Mouse (Mus musculus) brown adipose tissue, adult 24 weeks (tissue): ENCODE data around the gene Krtcap2. TPM values are rescaled to one million over a fixed set of nuclear protein-coding genes. Genes with fewer than 3 reads are reported as not detected.
A peak's percentile ranks its signal among the peaks of the same experiment; 100 is the strongest.

Experiments
- H3K27ac ChIP-seq: fragments of 200-500 bp; replicated peaks from 2 replicates; pipeline ENCODE4 v1.5.1; 2012; ENCODE audit warnings: low read depth, mild to moderate bottlenecking, low read length
- H3K4me1 ChIP-seq: fragments of 200-500 bp; 2 replicates; pipeline ENCODE4 v1.6.1; 2012; ENCODE audit warnings: low read length, mixed read lengths; ENCODE audit not compliant: control insufficient read depth, insufficient read depth, insufficient read length
- H3K4me3 ChIP-seq: fragments of 200-500 bp; 2 replicates; pipeline ENCODE4 v1.5.1; 2012; ENCODE audit warnings: low read depth, mild to moderate bottlenecking, low read length, moderate library complexity; ENCODE audit not compliant: insufficient read depth
- polyA plus RNA-seq: library from polyadenylated mRNA; stranded (reverse); fragments of >200 nt; gene quantifications from 2 replicates; pipeline ENCODE4 v1.2.4, GENCODE M21; 2012; ENCODE audit not compliant: missing spikeins, insufficient read depth, insufficient read length

Gene Krtcap2
- polyA plus RNA-seq, 1 experiment: 57.6 TPM

- H3K4me3 ChIP-seq: peak overlapping the region; percentile 67
- peak overlapping the region; percentile 98 for H3K27ac ChIP-seq
- peaks cover 7% of the 10 kb centered on the region for H3K4me1 ChIP-seq
These were observed 32.9 kb downstream of the Krtcap2 start for GRCm38 (mm10) chr3:89278643-89279042.

GRCm38 (mm10) chr3:89279153-89279890, 33.6 kb downstream of the Krtcap2 start:
- Histone ChIP-seq H3K4me1 (peaks cover 7% of the 10 kb centered on the region), H3K27ac (peak overlapping the region; percentile 98), H3K4me3 (peak overlapping the region; percentile 76)

- Histone ChIP-seq H3K27ac (peak overlapping the region; percentile 33), H3K4me3 (peak overlapping the region; percentile 76), H3K4me1 (peaks cover 7% of the 10 kb centered on the region)
These were observed 34.4 kb downstream of the Krtcap2 start for GRCm38 (mm10) chr3:89280050-89280605.

- Histone ChIP-seq H3K27ac (peak within 1 kb of the TSS; percentile 47), H3K4me3 (peak within 1 kb of the TSS; percentile 76)
These were observed 35.1 kb downstream of the Krtcap2 start, which contains the start of gene Efna1 for GRCm38 (mm10) chr3:89280606-89281511. Gene Efna1, minus strand, starts transcription at chr3:89281142.

GRCm38 (mm10) chr3:89281579-89282290, 36.0 kb downstream of the Krtcap2 start:
- H3K4me3 ChIP-seq: peak overlapping the region; percentile 76
- peaks cover 8% of the 10 kb centered on the region for H3K4me1 ChIP-seq

More at GRCm38 (mm10) chr3:89280606-89281511, 35.1 kb downstream of the Krtcap2 start, which contains the start of gene Efna1:
- H3K4me1 ChIP-seq: peaks cover 7% of the 10 kb centered on the region

GRCm38 (mm10) chr3:89282291-89282643, 36.5 kb downstream of the Krtcap2 start:
- H3K4me1 ChIP-seq: peaks cover 9% of the 10 kb centered on the region
- no peak overlapping the region for H3K4me3 ChIP-seq
- no peak overlapping the region for H3K27ac ChIP-seq

More at GRCm38 (mm10) chr3:89281579-89282290, 36.0 kb downstream of the Krtcap2 start:
- peak overlapping the region; percentile 47 for H3K27ac ChIP-seq

- Histone ChIP-seq H3K4me1 (peaks cover 19% of the 10 kb centered on the region), H3K4me3 (no peak overlapping the region), H3K27ac (no peak overlapping the region)
These were observed 38.5 kb downstream of the Krtcap2 start for GRCm38 (mm10) chr3:89284261-89284660.

- Histone ChIP-seq H3K4me1 (peaks cover 17% of the 10 kb centered on the region), H3K27ac (no peak overlapping the region), H3K4me3 (no peak overlapping the region)
These were observed 39.8 kb downstream of the Krtcap2 start for GRCm38 (mm10) chr3:89285526-89285925.

- Histone ChIP-seq H3K4me1 (peaks cover 17% of the 10 kb centered on the region), H3K4me3 (no peak overlapping the region), H3K27ac (peak overlapping the region; percentile 82)
These were observed 41.5 kb downstream of the Krtcap2 start for GRCm38 (mm10) chr3:89287286-89287685.

- H3K4me1 ChIP-seq: peaks cover 17% of the 10 kb centered on the region
- no peak overlapping the region for H3K27ac ChIP-seq
- no peak overlapping the region for H3K4me3 ChIP-seq
These were observed 42.8 kb downstream of the Krtcap2 start for GRCm38 (mm10) chr3:89288503-89288928.

- Histone ChIP-seq H3K4me3 (no peak overlapping the region), H3K27ac (no peak overlapping the region), H3K4me1 (peaks cover 11% of the 10 kb centered on the region)
These were observed 46.1 kb downstream of the Krtcap2 start for GRCm38 (mm10) chr3:89291874-89292273.

- no peak overlapping the region for H3K4me3 ChIP-seq
- peaks cover 11% of the 10 kb centered on the region for H3K4me1 ChIP-seq
- no peak overlapping the region for H3K27ac ChIP-seq
These were observed 46.5 kb downstream of the Krtcap2 start for GRCm38 (mm10) chr3:89292303-89292702.

- Histone ChIP-seq H3K27ac (no peak overlapping the region), H3K4me1 (peaks cover 3% of the 10 kb centered on the region), H3K4me3 (no peak overlapping the region)
These were observed 47.6 kb downstream of the Krtcap2 start for GRCm38 (mm10) chr3:89293247-89293918.

GRCm38 (mm10) chr3:89294195-89294594, 48.4 kb downstream of the Krtcap2 start:
- H3K27ac ChIP-seq: no peak overlapping the region

More at GRCm38 (mm10) chr3:89294195-89294594, 48.4 kb downstream of the Krtcap2 start:
- Histone ChIP-seq H3K4me1 (no peaks in the 10 kb centered on the region), H3K4me3 (no peak overlapping the region)
